Mouse (Mus musculus): Measurements from ENCODE around the gene Dnaja3.

GRCm38 (mm10) chr16:4646831-4647230, 7.0 kb downstream of the Dnaja3 start:
- TF ChIP-seq USF1 (IDR thresholded peaks at IDR 0.05; ENCODE audit: low read depth), result no peak
- peak; percentile 30 for TF ChIP-seq POLR2AphosphoS2 (IDR thresholded peaks at IDR 0.05; ENCODE audit: insufficient read length, low read depth)
- no peak for TF ChIP-seq POLR2A (IDR thresholded peaks at IDR 0.05; ENCODE audit: insufficient read length, low read depth)
- no peak for TF ChIP-seq CEBPB (IDR thresholded peaks at IDR 0.05; ENCODE audit: insufficient read depth, poor library complexity, severe bottlenecking)
